ENCODE assay signal across 19 mouse cellular contexts in the genomic region with DNA sequence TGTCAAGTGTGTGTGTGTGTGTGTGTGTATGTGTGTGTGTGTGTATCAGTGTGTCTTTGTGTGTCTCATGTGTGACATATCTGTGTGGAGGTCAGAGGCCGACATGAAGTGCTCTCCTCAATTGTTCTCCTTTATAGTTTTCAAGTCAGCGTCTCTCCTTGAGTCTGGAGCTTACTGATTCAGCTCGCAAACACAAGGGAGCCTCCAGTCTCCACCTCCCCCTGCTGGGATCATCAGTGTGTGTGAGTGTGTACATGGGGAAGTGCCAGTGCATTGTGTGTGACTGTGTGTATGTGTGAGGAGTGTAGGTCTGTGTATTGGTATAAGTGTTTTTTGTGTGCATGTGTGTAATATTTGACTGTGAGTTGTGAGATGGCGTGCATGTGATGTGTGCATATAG.
DNase-seq lines count a peak whose midpoint lies in the region; ATAC-seq lines count a peak whose summit lies in the region.
"Had no signal": no experiment of that assay in that cellular context is flagged by ENCODE, and none has a peak within 500 bp of the region (broad histone marks: within the 10 kb centered on the region; RNA-seq: fewer than 3 reads in every experiment).

No protein-coding gene starts in this region.

- H3K36me3 ChIP-seq in heart, embryonic 10.5 days = no peaks in the 10 kb centered on the region; the same call in 1 of the 2 replicates
- H3K36me3 ChIP-seq in midbrain, embryonic 11.5 days (ENCODE audit: control insufficient read depth, insufficient read depth, low read length) = no peaks in the 10 kb centered on the region
- H3K36me3 ChIP-seq in midbrain, embryonic 15.5 days (replicated peaks) = no peaks in the 10 kb centered on the region
- H3K36me3 ChIP-seq: G1E had no signal

- no peak overlapping the region for H3K4me3 ChIP-seq in heart, embryonic 10.5 days
- H3K4me3 ChIP-seq in midbrain, embryonic 11.5 days (ENCODE audit: low read depth, low read length) = no peak overlapping the region
- H3K4me3 ChIP-seq in midbrain, embryonic 15.5 days = no peak overlapping the region

- no peaks in the 10 kb centered on the region for H3K9me3 ChIP-seq in heart, embryonic 10.5 days
- no peaks in the 10 kb centered on the region for H3K9me3 ChIP-seq in midbrain, embryonic 11.5 days (ENCODE audit: control insufficient read depth, low read length)
- H3K9me3 ChIP-seq in midbrain, embryonic 15.5 days = no peaks in the 10 kb centered on the region

- H3K27me3 ChIP-seq in heart, embryonic 10.5 days (ENCODE audit: insufficient read depth, poor library complexity, severe bottlenecking) = peaks cover 7% of the 10 kb centered on the region; the same call in 1 of the 2 replicates
- H3K27me3 ChIP-seq in midbrain, embryonic 11.5 days (ENCODE audit: control insufficient read depth, insufficient read depth, low read length) = no peaks in the 10 kb centered on the region
- H3K27me3 ChIP-seq in midbrain, embryonic 15.5 days (replicated peaks) = no peaks in the 10 kb centered on the region
- H3K27me3 ChIP-seq: CH12.LX, Patski had no signal

- no peak overlapping the region for H3K27ac ChIP-seq in heart, embryonic 10.5 days
- no peak overlapping the region for H3K27ac ChIP-seq in midbrain, embryonic 11.5 days (ENCODE audit: low read depth, low read length)
- H3K27ac ChIP-seq in midbrain, embryonic 15.5 days = no peak overlapping the region

- no peak overlapping the region for H3K4me2 ChIP-seq in midbrain, embryonic 11.5 days
- no peak overlapping the region for H3K4me2 ChIP-seq in midbrain, embryonic 15.5 days

- no peak for ATAC-seq in midbrain, embryonic 11.5 days (ENCODE audit: low FRiP score)
- no peak for ATAC-seq in midbrain, embryonic 15.5 days (replicated peaks)
- ATAC-seq: activated CD4-positive, CD25-positive, alpha-beta regulatory T cell, adult 4 months; CD4-positive, CD25-positive, alpha-beta regulatory T cell, adult 4 months; Patski had no signal

- peaks cover 37% of the 10 kb centered on the region for H3K4me1 ChIP-seq in heart, embryonic 10.5 days
- peaks cover 12% of the 10 kb centered on the region; the same call in 1 of the 2 replicates for H3K4me1 ChIP-seq in midbrain, embryonic 11.5 days (ENCODE audit: control insufficient read depth, insufficient read depth, low read length)
- peaks cover 26% of the 10 kb centered on the region for H3K4me1 ChIP-seq in midbrain, embryonic 15.5 days

- 84% methylated on average over 4 of the region's 4 CpGs for WGBS in heart, embryonic 10.5 days
- 91% methylated on average over 4 of the region's 4 CpGs for WGBS in midbrain, embryonic 11.5 days
- WGBS in midbrain, embryonic 15.5 days = 89% methylated on average over 4 of the region's 4 CpGs

- H3K9ac ChIP-seq in midbrain, embryonic 11.5 days (ENCODE audit: low read length) = no peak overlapping the region
- no peak overlapping the region for H3K9ac ChIP-seq in midbrain, embryonic 15.5 days

- DNase-seq in heart, adult 11 months = peak; percentile 67
- no peak for DNase-seq in heart, embryonic 10.5 days (ENCODE audit: low spot score)
- peak; percentile 51 for DNase-seq in midbrain, embryonic 11.5 days (ENCODE audit: low spot score, missing footprints)
- DNase-seq: adrenal gland, adult 2 months; adrenal gland, adult 8-10 months; adrenal gland, postnatal 10 days; adrenal gland, postnatal 14 days; adrenal gland, postnatal 25 days; adrenal gland, postnatal 36 days; B cell, adult 2 months; cerebellum, adult 11 months; cerebellum, adult 11-12 months; cerebellum, adult 18-20 months had no signal
